ENCODE assay signal across 28 mouse cellular contexts in the genomic region with DNA sequence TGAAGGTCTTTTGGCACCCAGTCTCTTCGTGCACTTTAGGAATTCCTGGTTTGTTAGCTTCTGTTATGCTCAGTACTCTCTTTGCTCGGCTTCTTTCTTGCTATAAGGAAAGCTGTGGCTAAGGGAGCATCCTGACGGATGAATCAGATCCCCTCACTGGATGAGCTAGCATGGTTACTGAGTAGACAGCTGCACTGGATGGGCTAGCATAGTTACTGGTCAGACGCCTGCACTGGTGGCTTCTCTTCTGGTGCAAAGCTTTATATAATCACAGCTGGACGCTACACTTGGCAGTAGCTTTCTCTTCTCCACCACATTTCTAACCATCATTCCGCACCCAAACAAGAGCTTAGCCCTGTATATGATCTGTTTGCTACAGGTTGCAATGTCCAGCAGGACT. TPM values are rescaled to one million over a fixed set of nuclear protein-coding genes. Genes with fewer than 3 reads are reported as not detected.
DNase-seq lines count a peak whose midpoint lies in the region; ATAC-seq and TF ChIP-seq lines count a peak whose summit lies in the region.
"Had no signal": no experiment of that assay in that cellular context is flagged by ENCODE, and none has a peak within 500 bp of the region (broad histone marks: within the 10 kb centered on the region; RNA-seq: fewer than 3 reads in every experiment).

No protein-coding gene starts in this region.

- no peaks in the 10 kb centered on the region for H3K27me3 ChIP-seq in kidney, adult 2 months (replicated peaks; ENCODE audit: control insufficient read depth, insufficient read depth, low read length)
- H3K27me3 ChIP-seq: forebrain, embryonic 15.5 days; heart, embryonic 12.5 days; heart, embryonic 15.5 days had no signal

- no peaks in the 10 kb centered on the region for H3K36me3 ChIP-seq in kidney, adult 2 months (ENCODE audit: control insufficient read depth, insufficient read depth, low read length)
- H3K36me3 ChIP-seq: forebrain, embryonic 10.5 days; forebrain, embryonic 15.5 days; heart, embryonic 12.5 days; heart, embryonic 15.5 days had no signal

- peaks cover 20% of the 10 kb centered on the region for H3K4me1 ChIP-seq in kidney, adult 2 months (ENCODE audit: control insufficient read depth, insufficient read depth, low read length)

- peak overlapping the region; percentile 60 for H3K27ac ChIP-seq in kidney, adult 2 months (ENCODE audit: insufficient read depth, low read depth, low read length)
- H3K27ac ChIP-seq: forebrain, embryonic 10.5 days; forebrain, embryonic 15.5 days; gastrocnemius, adult 2 months; heart, adult 2 months; heart, embryonic 15.5 days; hindbrain, embryonic 14.5 days; hindbrain, postnatal 0 days had no signal

- TF ChIP-seq POLR2A in kidney, adult 2 months (IDR thresholded peaks at IDR 0.05; ENCODE audit: low read depth, low read length) = no peak

- TF ChIP-seq CTCF in kidney, adult 2 months (conservative IDR thresholded peaks at IDR 0.05; ENCODE audit: insufficient read depth, insufficient read length, low read depth, low read length) = no peak

- no peak for DNase-seq in frontal cortex, postnatal 14 days (ENCODE audit: low spot score in 2 of 2)
- DNase-seq in kidney, adult 2 months = no peak
- DNase-seq in kidney, postnatal 36 days = no peak
- DNase-seq in Muller cell, postnatal 12 days (ENCODE audit: inconsistent ontology term) = peak; percentile 45
- peak; percentile 37 for DNase-seq in brain, adult 2 months (ENCODE audit: low read depth, low spot score)
- DNase-seq in retina, postnatal 1 day = no peak
- DNase-seq in neural tube, embryonic 10.5 days (ENCODE audit: extremely low spot score, low spot score) = no peak
- DNase-seq: adrenal gland, adult 2 months; adrenal gland, postnatal 14 days; B cell, adult 2 months; cerebellum, adult 11-12 months; cerebellum, adult 8-10 months; cerebellum, postnatal 14 days; gastrocnemius, adult 2 months; gastrocnemius, postnatal 25 days; heart, adult 2 months; heart, postnatal 10 days; heart, postnatal 4 days; kidney, adult 9 months had no signal

- no peak overlapping the region for H3K4me3 ChIP-seq in kidney, adult 2 months (ENCODE audit: insufficient read depth, low read depth, low read length)
- H3K4me3 ChIP-seq: forebrain, embryonic 10.5 days; forebrain, embryonic 15.5 days; gastrocnemius, adult 2 months; heart, adult 2 months; heart, embryonic 12.5 days; heart, embryonic 15.5 days had no signal

- 65% methylated on average over 6 of the region's 6 CpGs for WGBS in kidney, adult 2 months

- peak; percentile 56; the same call in 1 of the 2 replicates for ATAC-seq in frontal cortex, adult (ENCODE audit: low TSS enrichment)
- ATAC-seq: CD4-positive, CD25-positive, alpha-beta regulatory T cell, adult 4 months; forebrain, embryonic 15.5 days; hindbrain, postnatal 0 days; intestine, postnatal 0 days had no signal

RNA-seq across cellular contexts. Expression of a gene that starts 5.4 kb away (rescaled TPM):
- 35.1 and 42.3 TPM in 2 replicates for polyA plus RNA-seq in kidney, adult 2 months (2012; rRNA removed)

RNA-seq across cellular contexts. Expression of a gene that starts 6.7 kb away (rescaled TPM):
- polyA plus RNA-seq in kidney, adult 2 months (2012; rRNA removed) = 4.3 and 5.1 TPM in 2 replicates
- polyA plus RNA-seq: CD4-positive, CD25-positive, alpha-beta regulatory T cell, adult 4 months had no signal

Comparison
In these comparisons a context has a peak if more than half of its experiments do, and no peak if none do; other contexts are left out.
1. DNase-seq: peak in Muller cell, postnatal 12 days (single experiment) and brain, adult 2 months (single experiment); none in frontal cortex, postnatal 14 days (0 of 2), kidney, adult 2 months (single experiment), kidney, postnatal 36 days (0 of 2), retina, postnatal 1 day (single experiment) and neural tube, embryonic 10.5 days (single experiment).